In genomic region chr16:31041566-31041965, GRCm38 (mm10) we compare ENCODE assay signal across 16 mouse cellular contexts.
"Had no signal": no experiment of that assay in that cellular context is flagged by ENCODE, and none has a peak within 500 bp of the region (broad histone marks: within the 10 kb centered on the region; RNA-seq: fewer than 3 reads in every experiment).

No protein-coding gene starts in this region.

- ATAC-seq: midbrain, embryonic 16.5 days had no signal

- H3K36me3 ChIP-seq: midbrain, embryonic 12.5 days; neural tube, embryonic 12.5 days; stomach, embryonic 15.5 days had no signal

- H3K27ac ChIP-seq: midbrain, embryonic 10.5 days; midbrain, embryonic 12.5 days; neural tube, embryonic 12.5 days; stomach, embryonic 15.5 days; stomach, postnatal 0 days had no signal

- H3K4me1 ChIP-seq: midbrain, embryonic 12.5 days had no signal

- H3K27me3 ChIP-seq: midbrain, embryonic 12.5 days; neural tube, embryonic 12.5 days; stomach, embryonic 15.5 days had no signal

- DNase-seq: lung, adult 18-20 months; lung, embryonic 14.5 days; lung, postnatal 10 days; lung, postnatal 4 days; midbrain, embryonic 14.5 days; right cerebral cortex, postnatal 14 days; thymus, adult 2 months; thymus, postnatal 25 days; thymus, postnatal 4 days had no signal

- H3K4me2 ChIP-seq: lung, embryonic 14.5 days; midbrain, embryonic 12.5 days; neural tube, embryonic 12.5 days; stomach, embryonic 15.5 days had no signal

- H3K4me3 ChIP-seq: midbrain, embryonic 10.5 days; midbrain, embryonic 12.5 days; myocyte; neural tube, embryonic 12.5 days; stomach, embryonic 15.5 days had no signal

- H3K9ac ChIP-seq: lung, embryonic 14.5 days; midbrain, embryonic 12.5 days; neural tube, embryonic 12.5 days; stomach, embryonic 15.5 days had no signal

- H3K9me3 ChIP-seq: midbrain, embryonic 10.5 days; midbrain, embryonic 12.5 days; neural tube, embryonic 12.5 days; stomach, embryonic 15.5 days had no signal
